Mouse (Mus musculus): ENCODE measurements around the gene Tmem212.

DNA sequence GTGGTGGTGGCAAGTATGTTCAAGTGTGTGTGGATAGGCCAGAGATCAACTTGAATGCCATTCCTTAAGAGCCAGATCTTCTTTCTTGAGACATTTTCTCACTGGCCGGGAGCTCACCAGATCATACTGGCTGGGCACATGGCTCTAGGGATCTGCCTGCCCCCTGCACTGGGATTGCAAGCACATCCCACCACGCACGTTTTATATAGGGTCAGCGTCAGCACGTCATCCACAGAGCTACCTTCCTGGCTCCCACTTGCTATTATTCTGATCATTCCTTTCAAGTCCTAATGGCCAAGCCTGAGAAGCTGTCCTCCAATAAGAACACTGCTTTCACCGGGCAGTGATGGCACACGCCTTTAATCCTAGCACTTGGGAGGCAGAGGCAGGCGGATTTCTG is 60.4 kb downstream of the Tmem212 start:
- no peak for TF ChIP-seq GATA1 (IDR thresholded peaks at IDR 0.05; ENCODE audit: borderline replicate concordance, low read length)
- TF ChIP-seq FLI1 (IDR thresholded peaks at IDR 0.05; ENCODE audit: low read length) = no peak

Measured in megakaryocyte, embryonic 14.5 days (primary cell).